Mouse (Mus musculus) liver, embryonic 16.5 days (tissue): Measurements from ENCODE around the gene Lpar6. TPM values are rescaled to one million over a fixed set of nuclear protein-coding genes. Genes with fewer than 3 reads are reported as not detected.

Experiments used
- ATAC-seq: fragments of 200-750 bp; cut with Nextera tagmentation; 2 replicates; pipeline ENCODE4 v1.8.0; 2017; ENCODE audit warnings: low read depth, mild to moderate bottlenecking, moderate number of reproducible peaks, moderate library complexity
- H3K27ac ChIP-seq: fragments of 300-500 bp; sonication (generic); 2 replicates; pipeline ENCODE4 v1.5.1; 2014; ENCODE audit warnings: mild to moderate bottlenecking, low read length
- H3K27me3 ChIP-seq: fragments of 300-500 bp; sonication (generic); 2 replicates; pipeline ENCODE4 v1.6.1; 2014; ENCODE audit warnings: low read depth, low read length, mixed read lengths; ENCODE audit not compliant: control insufficient read depth, insufficient read depth
- H3K36me3 ChIP-seq: fragments of 300-500 bp; sonication (generic); 2 replicates; pipeline ENCODE4 v1.6.1; 2014; ENCODE audit warnings: mild to moderate bottlenecking; ENCODE audit not compliant: control insufficient read depth, insufficient read depth
- H3K4me1 ChIP-seq: fragments of 300-500 bp; sonication (generic); 2 replicates; pipeline ENCODE4 v1.6.1; 2014; ENCODE audit warnings: low read depth, low read length, mixed read lengths; ENCODE audit not compliant: control insufficient read depth
- H3K4me2 ChIP-seq: fragments of 300-500 bp; sonication (generic); 2 replicates; pipeline ENCODE4 v1.6.1; 2014; ENCODE audit warnings: low read depth, low read length, mixed read lengths
- H3K4me3 ChIP-seq: fragments of 300-500 bp; sonication (generic); 2 replicates; pipeline ENCODE4 v1.5.1; 2014; ENCODE audit warnings: low read depth, mild to moderate bottlenecking, low read length
- H3K9ac ChIP-seq: fragments of 300-500 bp; sonication (generic); 2 replicates; pipeline ENCODE4 v1.6.1; 2014; ENCODE audit warnings: low read depth, low read length
- H3K9me3 ChIP-seq: fragments of 300-500 bp; sonication (generic); replicated peaks from 2 replicates; pipeline ENCODE4 v1.6.1; 2016; ENCODE audit warnings: low read length; ENCODE audit not compliant: control insufficient read depth
- WGBS: fragments of 180-500 bp; shearing (Covaris S2); extraction: QIAGEN DNeasy Blood & Tissue Kit; methylation state at CpG from one replicate; pipeline ENCODE4 v1.1.7; 2014; ENCODE audit not compliant: insufficient replicate concordance; 5-methylcytosine and 5-hydroxymethylcytosine counted together
- microRNA counts: library from miRNA; unstranded; fragments of <30 nt; microRNA quantifications from one replicate; lab custom pipeline; 2016
- microRNA-seq: library from miRNA; unstranded; fragments of <30 nt; microRNA quantifications from one replicate; pipeline ENCODE4, GENCODE M21; 2016
- polyA plus RNA-seq: library from polyadenylated mRNA; unstranded; fragments of >200 nt; fragmentation: Nextera tagmentation; extraction: Ambion mirVana; gene quantifications from 2 replicates; pipeline ENCODE4 v1.2.1, GENCODE M21; 2015

The Lpar6 gene
- polyA plus RNA-seq, 1 experiment from 2014 or later: 5.9 TPM

GRCm38 (mm10) chr14:73271807-73272206 lies 34.1 kb downstream of the Lpar6 start:
- no peaks in the 10 kb centered on the region for H3K9me3 ChIP-seq
- no peak for ATAC-seq
- 82% methylated on average over 5 of the region's 5 CpGs for WGBS
- H3K4me1 ChIP-seq: no peaks in the 10 kb centered on the region
- peaks cover 8% of the 10 kb centered on the region; the same call in 1 of the 2 replicates for H3K36me3 ChIP-seq
- H3K27me3 ChIP-seq: no peaks in the 10 kb centered on the region
- no peak overlapping the region for H3K4me2 ChIP-seq
- no peak overlapping the region for H3K27ac ChIP-seq
- no peak overlapping the region for H3K4me3 ChIP-seq
- H3K9ac ChIP-seq: no peak overlapping the region

- Histone ChIP-seq H3K4me1 (no peaks in the 10 kb centered on the region), H3K9me3 (no peaks in the 10 kb centered on the region), H3K36me3 (peaks cover 16% of the 10 kb centered on the region; the same call in 1 of the 2 replicates), H3K4me3 (no peak overlapping the region), H3K27ac (no peak overlapping the region), H3K4me2 (no peak overlapping the region), H3K27me3 (no peaks in the 10 kb centered on the region), H3K9ac (no peak overlapping the region)
- ATAC-seq: no peak
- WGBS: 86% methylated on average over 6 of the region's 6 CpGs
Observed at GRCm38 (mm10) chr14:73279096-73279495, 41.4 kb downstream of the Lpar6 start.

GRCm38 (mm10) chr14:73280996-73281395 lies 43.3 kb downstream of the Lpar6 start:
- no peak overlapping the region for H3K9ac ChIP-seq
- no peaks in the 10 kb centered on the region for H3K9me3 ChIP-seq
- H3K36me3 ChIP-seq: peaks cover 18% of the 10 kb centered on the region; the same call in 1 of the 2 replicates
- no peak for ATAC-seq
- H3K4me3 ChIP-seq: no peak overlapping the region
- no peaks in the 10 kb centered on the region for H3K27me3 ChIP-seq
- 43% methylated on average over 1 of the region's 1 CpGs for WGBS
- no peak overlapping the region for H3K27ac ChIP-seq
- H3K4me2 ChIP-seq: no peak overlapping the region
- no peaks in the 10 kb centered on the region for H3K4me1 ChIP-seq

DNA sequence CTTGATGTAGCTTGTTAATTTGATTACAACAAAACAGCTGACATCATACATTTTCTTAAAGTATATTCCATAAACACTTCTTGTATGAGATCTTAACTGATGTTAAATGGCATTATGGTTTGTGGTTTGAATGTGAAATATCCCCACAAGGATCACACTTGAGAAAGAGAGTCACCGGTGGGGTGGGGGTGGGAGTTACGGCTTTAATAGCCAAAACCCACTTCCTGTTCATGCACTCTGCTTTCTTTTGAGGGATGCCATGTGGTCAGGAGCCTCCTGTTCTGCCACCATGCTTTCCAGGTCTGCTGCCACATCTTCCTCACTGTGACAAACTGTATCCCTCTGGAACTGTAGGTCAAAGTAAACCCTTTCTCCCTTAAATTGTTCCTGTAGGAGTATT lies 52.2 kb downstream of the Lpar6 start:
- peaks cover 6% of the 10 kb centered on the region; the same call in 1 of the 2 replicates for H3K36me3 ChIP-seq
- H3K27ac ChIP-seq: no peak overlapping the region
- H3K4me1 ChIP-seq: no peaks in the 10 kb centered on the region
- H3K9me3 ChIP-seq: no peaks in the 10 kb centered on the region
- H3K27me3 ChIP-seq: no peaks in the 10 kb centered on the region
- no peak for ATAC-seq
- H3K4me3 ChIP-seq: no peak overlapping the region
- WGBS: 51% methylated on average over 2 of the region's 2 CpGs
- no peak overlapping the region for H3K9ac ChIP-seq
- H3K4me2 ChIP-seq: no peak overlapping the region

GRCm38 (mm10) chr14:73292434-73292833 lies 54.7 kb downstream of the Lpar6 start:
- H3K4me2 ChIP-seq: no peak overlapping the region
- ATAC-seq: no peak
- H3K27ac ChIP-seq: no peak overlapping the region
- peaks cover 10% of the 10 kb centered on the region for H3K36me3 ChIP-seq
- no peaks in the 10 kb centered on the region for H3K4me1 ChIP-seq
- H3K9ac ChIP-seq: no peak overlapping the region
- no peak overlapping the region for H3K4me3 ChIP-seq
- no peaks in the 10 kb centered on the region for H3K27me3 ChIP-seq
- H3K9me3 ChIP-seq: no peaks in the 10 kb centered on the region
- WGBS: 75% methylated on average over 1 of the region's 1 CpGs

MicroRNAs encoded within 50 kb of the gene (microRNA counts, 519-probe panel; counts per million panel counts)
- microRNA mmu-miR-687 (lab: Ali Mortazavi, UCI): 60.7 counts per million

Small RNA genes lying within 50 kb of the gene (microRNA-seq; reads per million reads assigned to microRNA genes)
- not detected for gene Mir687

Other genes starting within 250 kb of the Lpar6 start
- 0.23 and 0.26 TPM in 2 replicates for gene Cysltr2, start 188.8 kb upstream of the Lpar6 start, polyA plus RNA-seq
- gene Rcbtb2, start 114.9 kb upstream of the Lpar6 start, polyA plus RNA-seq: 19.5 and 21.4 TPM in 2 replicates
- gene Rb1, start 87.9 kb downstream of the Lpar6 start, polyA plus RNA-seq: 16.7 and 18.5 TPM in 2 replicates
- 588 and 605 TPM in 2 replicates for gene Itm2b, start 147.4 kb downstream of the Lpar6 start, polyA plus RNA-seq